Mouse (Mus musculus) left cerebral cortex, adult 8-10 months (tissue): ENCODE measurements at regions not wholly inside any gene's neighbourhood (a gene's known extent, or its start where the extent isn't known, plus 50 kb on each side); places are given as distances from the start of the nearest gene placed in this dataset.

ENCODE experiments used
- DNase-seq, 2 experiments: peaks; one replicate each; pipeline ENCODE4 v3.0.0; 2022; ENCODE audit warnings: low spot score in 2 of 2

DNA sequence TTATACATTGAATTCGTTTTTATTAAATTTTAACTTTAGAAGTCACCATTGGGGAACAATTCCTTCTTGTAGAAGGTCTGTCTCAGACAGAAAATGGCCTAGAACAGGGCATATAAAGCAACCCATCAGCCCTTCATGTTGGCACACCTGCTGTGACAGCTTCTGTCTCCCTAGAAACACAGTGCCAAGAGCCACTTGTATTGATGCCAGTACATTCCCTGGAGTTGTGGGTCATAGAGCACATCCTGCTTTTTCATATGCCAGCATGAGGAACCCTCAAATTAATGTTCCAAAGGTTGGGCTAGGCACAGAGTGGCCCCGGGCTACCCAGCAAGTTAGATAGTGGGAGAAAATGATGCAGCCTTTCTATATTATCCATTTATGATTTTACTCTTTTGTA, 496.0 kb upstream of the Slc10a2 start:
- DNase-seq, result no peak

DNA sequence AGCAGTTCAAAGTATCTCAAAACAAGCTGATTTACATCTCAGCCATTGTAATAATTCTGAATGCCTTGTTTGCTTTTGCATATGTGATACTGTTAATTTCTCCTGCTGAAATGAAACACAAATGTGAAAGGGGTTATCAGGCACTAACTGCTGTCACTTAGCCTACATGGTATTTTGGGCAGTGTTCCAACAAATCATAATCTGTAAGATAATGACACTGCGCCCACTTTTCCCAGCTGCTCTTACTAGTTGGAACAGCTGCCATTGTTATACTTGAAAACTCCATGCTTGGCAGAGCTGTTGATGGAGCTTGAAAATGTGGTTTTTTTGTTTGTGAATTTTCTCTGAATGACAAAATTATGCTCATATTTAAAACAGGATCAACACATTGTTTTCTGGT, 486.4 kb upstream of the Slc10a2 start:
- peak in 1 of 2 experiments; percentile 5 for DNase-seq
